Mouse (Mus musculus) cortical plate, adult 2 months (tissue): ENCODE data around the gene Vmn1r171. TPM values are rescaled to one million over a fixed set of nuclear protein-coding genes. Genes with fewer than 3 reads are reported as not detected.
"Not testable (repeated sequence)": the region's sequence is repeated elsewhere in the genome, so short reads cannot be mapped to it uniquely, and the experiment has no call there.

ENCODE experiments used
- H3K27ac ChIP-seq: fragments of 200-500 bp; 2 replicates; pipeline ENCODE4 v1.5.1; 2012; ENCODE audit warnings: low read length, control low read depth, inconsistent platforms; ENCODE audit not compliant: insufficient read depth
- H3K4me1 ChIP-seq: fragments of 200-500 bp; 2 replicates; pipeline ENCODE4 v1.6.1; 2011; ENCODE audit warnings: low read length; ENCODE audit not compliant: control insufficient read depth, insufficient read depth
- H3K4me3 ChIP-seq: fragments of 200-500 bp; 2 replicates; pipeline ENCODE4 v1.5.1; 2011; ENCODE audit warnings: mild to moderate bottlenecking, low read length, control low read depth; ENCODE audit not compliant: insufficient read depth
- CTCF ChIP-seq: fragments of 200-500 bp; IDR thresholded peaks from 2 replicates; pipeline ENCODE4 v1.5.1; 2011; ENCODE audit warnings: mild to moderate bottlenecking, control low read depth, low read length; ENCODE audit not compliant: insufficient read depth; ENCODE audit errors: extremely low read depth
- POLR2A ChIP-seq: fragments of 200-500 bp; IDR thresholded peaks from 2 replicates; pipeline ENCODE4 v1.6.1; 2011; ENCODE audit warnings: mild to moderate bottlenecking, low read length, control low read depth; ENCODE audit not compliant: insufficient read depth; ENCODE audit errors: extremely low read depth
- polyA plus RNA-seq: library from polyadenylated mRNA; depleted of rRNA; stranded (reverse); fragments of >200 nt; gene quantifications from 2 replicates; pipeline ENCODE4 v1.2.3, GENCODE M21; 2012; rRNA removed

Vmn1r171 gene
- polyA plus RNA-seq: not detected in 2 replicates

- H3K4me1 ChIP-seq: no peaks in the 10 kb centered on the region
- H3K27ac ChIP-seq: no peak within 1 kb of the TSS
- H3K4me3 ChIP-seq: no peak within 1 kb of the TSS
- TF ChIP-seq CTCF (no peak), POLR2A (no peak)
Measured at GRCm38 (mm10) chr7:23630422-23630821, at the start of gene Vmn1r171. Gene Vmn1r171, plus strand, starts transcription at chr7:23630722.

- not testable (repeated sequence) for H3K4me3 ChIP-seq, H3K27ac ChIP-seq, H3K4me1 ChIP-seq
Measured at GRCm38 (mm10) chr7:23605875-23606274, 24.6 kb upstream of the Vmn1r171 start, which contains the start of gene Vmn1r170. Gene Vmn1r170, plus strand, starts transcription at chr7:23606175.

GRCm38 (mm10) chr7:23658016-23658415 is 27.5 kb downstream of the Vmn1r171 start, which contains the start of gene Vmn1r172:
Gene Vmn1r172, plus strand, starts transcription at chr7:23658316.
- Histone ChIP-seq H3K27ac (no peak within 1 kb of the TSS), H3K4me1 (no peaks in the 10 kb centered on the region), H3K4me3 (no peak within 1 kb of the TSS)
- TF ChIP-seq CTCF: no peak
- no peak for TF ChIP-seq POLR2A

Other genes with a start within 250 kb of the Vmn1r171 start
- gene Nlrp5, start 244.8 kb upstream of the Vmn1r171 start, polyA plus RNA-seq: not detected in 2 replicates
- not detected in 2 replicates for gene Vmn1r167, start 123.5 kb upstream of the Vmn1r171 start, polyA plus RNA-seq
- gene Vmn1r168, start 91.0 kb upstream of the Vmn1r171 start, polyA plus RNA-seq: not detected in 2 replicates
- gene Vmn1r169, start 55.2 kb upstream of the Vmn1r171 start, polyA plus RNA-seq: not detected in 2 replicates
- not detected in 2 replicates for gene Vmn1r170, start 24.5 kb upstream of the Vmn1r171 start, polyA plus RNA-seq
- gene Vmn1r172, start 27.6 kb downstream of the Vmn1r171 start, polyA plus RNA-seq: not detected in 2 replicates
- not detected in 2 replicates for gene Vmn1r173, start 70.0 kb downstream of the Vmn1r171 start, polyA plus RNA-seq
- not detected in 2 replicates for gene Vmn1r174, start 121.5 kb downstream of the Vmn1r171 start, polyA plus RNA-seq
- not detected in 2 replicates for gene Vmn1r175, start 179.9 kb downstream of the Vmn1r171 start, polyA plus RNA-seq
- gene Vmn1r176, start 206.7 kb downstream of the Vmn1r171 start, polyA plus RNA-seq: not detected in 2 replicates
- gene Vmn1r177, start 235.7 kb downstream of the Vmn1r171 start, polyA plus RNA-seq: not detected in 2 replicates